ENCODE assay signal across 10 mouse cellular contexts in the genomic region with DNA sequence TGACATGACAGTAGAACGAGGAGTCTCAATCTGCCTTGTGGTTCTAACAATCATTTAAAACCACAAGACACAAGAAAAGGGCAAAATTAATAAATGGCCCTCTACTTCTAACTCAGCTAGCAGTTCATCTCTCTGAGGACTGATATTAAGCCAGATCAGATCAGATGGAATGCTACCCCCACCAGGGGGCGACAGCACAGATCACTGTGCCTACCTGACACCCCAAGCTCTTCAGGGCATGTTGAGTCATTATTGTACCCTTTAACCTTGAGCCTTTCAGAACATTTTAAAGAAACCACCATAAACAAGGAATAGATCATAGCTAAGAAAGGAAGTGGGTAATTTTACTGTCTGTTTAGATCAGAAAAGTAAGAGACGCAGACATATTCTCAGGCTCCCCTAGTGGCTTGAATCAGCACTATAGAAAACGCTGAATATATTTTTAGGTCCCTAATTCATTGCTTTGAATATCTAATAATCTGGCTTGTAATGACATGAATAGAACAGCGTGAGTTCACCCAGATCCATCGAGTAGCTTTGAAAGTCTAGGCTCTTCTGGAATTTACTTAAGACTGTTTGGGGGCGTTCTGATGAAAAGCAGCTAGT.
A peak's percentile ranks its signal among the peaks of the same experiment; 100 is the strongest.
DNase-seq lines count a peak whose midpoint lies in the region; ATAC-seq and TF ChIP-seq lines count a peak whose summit lies in the region.
"Had no signal": no experiment of that assay in that cellular context is flagged by ENCODE, and none has a peak within 500 bp of the region (broad histone marks: within the 10 kb centered on the region; RNA-seq: fewer than 3 reads in every experiment).

No protein-coding gene starts in this region.

- no peak overlapping the region for H3K27ac ChIP-seq in hindbrain, embryonic 10.5 days
- H3K27ac ChIP-seq in hindbrain, embryonic 12.5 days, result no peak overlapping the region
- H3K27ac ChIP-seq in hindbrain, embryonic 16.5 days (ENCODE audit: low read depth, low read length), result no peak overlapping the region
- H3K27ac ChIP-seq: embryonic facial prominence, embryonic 15.5 days; limb, embryonic 12.5 days had no signal

- CTCF ChIA-PET in Patski (lab: Charles Lee), result interaction anchor here (0.9 to 1.4 kb wide), 4 partner anchors 10 to 104 kb away, joined by 3 to 5 read pairs (median 4); no protein-coding TSS in a partner anchor

- 85% methylated on average over 7 of the region's 7 CpGs for WGBS in hindbrain, embryonic 10.5 days
- 82% methylated on average over 7 of the region's 7 CpGs for WGBS in hindbrain, embryonic 12.5 days
- 86% methylated on average over 7 of the region's 7 CpGs for WGBS in hindbrain, embryonic 16.5 days

- no peak overlapping the region for H3K4me3 ChIP-seq in hindbrain, embryonic 10.5 days
- no peak overlapping the region for H3K4me3 ChIP-seq in hindbrain, embryonic 12.5 days
- H3K4me3 ChIP-seq in hindbrain, embryonic 16.5 days (ENCODE audit: low read length), result no peak overlapping the region
- H3K4me3 ChIP-seq: embryonic facial prominence, embryonic 15.5 days; limb, embryonic 12.5 days had no signal

- ATAC-seq in hindbrain, embryonic 12.5 days (ENCODE audit: low FRiP score), result no peak
- ATAC-seq in Patski, result no peak
- ATAC-seq in hindbrain, embryonic 16.5 days, result no peak

- peak; percentile 18 for DNase-seq in hindbrain, embryonic 10.5 days (ENCODE audit: low spot score)
- peak; percentile 66 for DNase-seq in CD4-positive helper T cell, adult 2 months (ENCODE audit: low read depth, low spot score)
- DNase-seq in Patski (ENCODE audit: low read depth, low spot score), result no peak
- peak; percentile 48 for DNase-seq in embryo, embryonic 10 days (ENCODE audit: low spot score)
- DNase-seq in lung, postnatal 36 days, result peak; percentile 76
- DNase-seq in thymus, postnatal 25 days, result peak; percentile 66

- H3K4me2 ChIP-seq in hindbrain, embryonic 12.5 days (replicated peaks), result no peak overlapping the region
- H3K4me2 ChIP-seq in hindbrain, embryonic 16.5 days (ENCODE audit: low read length), result no peak overlapping the region
- H3K4me2 ChIP-seq: embryonic facial prominence, embryonic 15.5 days; limb, embryonic 12.5 days had no signal

- H3K36me3 ChIP-seq in hindbrain, embryonic 10.5 days, result peaks cover 39% of the 10 kb centered on the region
- H3K36me3 ChIP-seq in hindbrain, embryonic 12.5 days, result peaks cover 27% of the 10 kb centered on the region
- peaks cover 2% of the 10 kb centered on the region for H3K36me3 ChIP-seq in hindbrain, embryonic 16.5 days (ENCODE audit: control insufficient read depth, insufficient read depth, low read length)

- peak; percentile 69 for TF ChIP-seq CTCF in Patski (IDR thresholded peaks at IDR 0.05)

- POLR2A ChIA-PET in Patski (lab: Charles Lee), result no interaction called here

- no peaks in the 10 kb centered on the region for H3K4me1 ChIP-seq in hindbrain, embryonic 10.5 days (replicated peaks)
- H3K4me1 ChIP-seq in hindbrain, embryonic 12.5 days, result no peaks in the 10 kb centered on the region
- H3K4me1 ChIP-seq in hindbrain, embryonic 16.5 days (ENCODE audit: control insufficient read depth, insufficient read depth, low read depth, low read length), result no peaks in the 10 kb centered on the region
- H3K4me1 ChIP-seq: embryonic facial prominence, embryonic 15.5 days; limb, embryonic 12.5 days had no signal

- no peaks in the 10 kb centered on the region for H3K27me3 ChIP-seq in hindbrain, embryonic 10.5 days (ENCODE audit: insufficient read depth, poor library complexity, severe bottlenecking)
- H3K27me3 ChIP-seq in hindbrain, embryonic 12.5 days, result no peaks in the 10 kb centered on the region
- H3K27me3 ChIP-seq in Patski, result no peaks in the 10 kb centered on the region
- H3K27me3 ChIP-seq in hindbrain, embryonic 16.5 days (replicated peaks; ENCODE audit: control insufficient read depth, insufficient read depth, low read length), result no peaks in the 10 kb centered on the region
- H3K27me3 ChIP-seq: embryonic facial prominence, embryonic 15.5 days; limb, embryonic 12.5 days had no signal

- H3K9me3 ChIP-seq in hindbrain, embryonic 10.5 days, result no peaks in the 10 kb centered on the region
- no peaks in the 10 kb centered on the region for H3K9me3 ChIP-seq in hindbrain, embryonic 12.5 days (replicated peaks)
- no peaks in the 10 kb centered on the region for H3K9me3 ChIP-seq in hindbrain, embryonic 16.5 days (ENCODE audit: control insufficient read depth, low read length)
- H3K9me3 ChIP-seq: embryonic facial prominence, embryonic 15.5 days; limb, embryonic 12.5 days had no signal

- in situ Hi-C loops in Patski (cut with MboI; ENCODE audit: low pct_unique_long_range_greater_than_20kb), result no loop called here

- H3K9ac ChIP-seq in hindbrain, embryonic 12.5 days, result no peak overlapping the region
- H3K9ac ChIP-seq in hindbrain, embryonic 16.5 days (ENCODE audit: low read depth, low read length), result no peak overlapping the region
- H3K9ac ChIP-seq: embryonic facial prominence, embryonic 15.5 days; limb, embryonic 12.5 days had no signal
